Mouse (Mus musculus): ENCODE results near the gene Pla2r1.
A peak's percentile ranks its signal among the peaks of the same experiment; 100 is the strongest.

The Pla2r1 gene

DNA sequence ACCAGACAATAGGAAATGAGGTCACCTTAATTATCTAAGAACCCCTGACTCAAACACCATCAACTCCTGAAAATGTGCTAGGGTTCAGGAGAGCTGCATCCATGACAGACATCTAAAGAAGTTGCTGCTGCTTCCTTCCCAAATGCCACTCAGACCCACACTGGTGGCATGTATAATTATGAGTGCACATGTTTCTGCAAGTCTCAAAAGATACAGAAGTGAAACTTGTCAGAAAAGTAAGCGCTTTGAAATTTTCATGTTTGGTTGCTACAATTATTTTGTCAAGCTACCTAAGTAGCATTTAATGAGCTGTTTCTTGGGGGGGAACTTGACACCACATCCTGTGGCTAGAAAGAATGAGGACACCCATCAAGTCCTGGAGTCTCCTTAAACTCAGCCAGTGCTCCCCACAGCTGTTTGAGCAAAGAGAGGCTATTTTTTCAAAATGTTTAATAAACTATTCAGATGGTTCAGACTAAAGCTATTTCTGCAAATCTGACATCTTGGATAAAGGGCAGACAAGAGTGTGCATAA, 52.5 kb downstream of the Pla2r1 start:
- no peak for DNase-seq (ENCODE audit: low spot score)

DNA sequence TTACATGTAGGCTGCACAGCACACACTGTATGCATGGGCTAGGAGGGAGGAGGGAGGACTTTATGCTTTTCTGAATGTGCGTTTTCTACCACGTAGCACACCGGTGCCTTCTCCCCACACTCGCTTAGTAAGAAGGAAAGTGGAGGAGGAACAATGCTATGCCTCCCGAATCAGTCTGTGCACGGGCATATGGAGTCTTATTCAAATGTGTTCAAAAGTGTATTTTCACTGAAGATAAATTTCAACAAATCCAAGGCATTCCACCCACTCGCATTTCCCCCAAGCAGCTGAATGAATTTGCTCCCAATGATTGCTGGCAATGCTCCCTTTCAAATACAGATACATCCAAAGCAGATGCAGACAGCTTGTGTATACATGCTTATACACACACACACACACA, 73.2 kb downstream of the Pla2r1 start:
- no peak for DNase-seq (ENCODE audit: low spot score)

DNA sequence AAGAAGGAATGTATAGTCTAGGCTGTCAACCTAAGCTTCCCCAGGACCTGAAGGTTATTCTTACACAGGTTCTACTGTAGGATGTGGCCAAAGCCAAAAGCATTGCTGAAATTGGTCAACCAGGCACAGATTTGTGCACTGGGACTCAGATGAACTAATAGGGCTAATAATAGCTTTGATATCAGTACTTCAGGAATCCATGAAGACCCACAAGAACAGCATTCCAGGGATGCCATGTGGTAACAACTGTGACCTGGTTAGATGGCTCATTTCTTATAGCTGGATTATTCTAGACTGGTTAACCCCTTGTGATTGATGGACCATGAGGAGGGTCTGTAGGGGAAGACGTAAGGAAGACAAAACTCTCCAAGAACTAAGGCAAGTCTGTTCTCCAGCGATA, 74.3 kb downstream of the Pla2r1 start:
- no peak for DNase-seq (ENCODE audit: low spot score)

DNA sequence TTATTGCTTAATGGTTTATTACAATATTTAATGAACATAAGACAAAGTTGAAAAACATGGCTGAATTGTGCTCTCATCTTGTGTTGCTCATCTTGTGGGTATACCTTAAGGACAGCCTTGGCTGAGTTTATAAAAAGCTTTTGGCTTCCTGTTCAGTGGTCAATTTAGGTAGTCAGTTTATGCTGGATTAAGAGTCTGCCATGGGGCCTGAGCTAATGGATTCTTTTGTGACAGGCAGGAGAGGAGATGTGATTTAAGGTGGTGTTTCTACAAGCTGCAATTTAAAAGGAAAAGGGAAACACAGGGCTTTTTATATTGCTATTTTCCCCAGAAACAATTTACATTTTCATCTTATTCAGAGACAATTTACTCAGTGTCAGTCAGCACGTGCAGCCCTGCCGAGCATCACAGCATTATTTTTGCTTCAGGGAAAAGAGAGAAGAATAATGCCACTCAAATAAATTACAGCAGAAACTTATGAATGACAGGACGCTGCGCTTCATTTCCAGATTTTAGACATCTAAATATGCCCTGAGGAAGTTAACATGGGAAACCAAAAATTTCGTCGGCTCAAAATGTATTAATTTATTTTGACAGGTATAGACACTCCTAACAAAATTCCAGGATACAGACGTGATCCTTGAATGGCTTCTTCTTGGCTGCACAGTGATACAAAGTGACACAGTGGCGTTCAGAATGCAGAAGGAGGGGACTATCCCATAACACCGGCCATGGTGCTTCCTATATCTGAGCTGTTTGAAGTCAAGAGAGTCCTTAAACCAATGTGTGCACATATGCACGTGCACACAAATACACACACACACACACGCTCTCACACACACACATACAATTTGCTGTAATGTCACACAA, 84.0 kb downstream of the Pla2r1 start:
- DNase-seq (ENCODE audit: low spot score) = no peak

DNA sequence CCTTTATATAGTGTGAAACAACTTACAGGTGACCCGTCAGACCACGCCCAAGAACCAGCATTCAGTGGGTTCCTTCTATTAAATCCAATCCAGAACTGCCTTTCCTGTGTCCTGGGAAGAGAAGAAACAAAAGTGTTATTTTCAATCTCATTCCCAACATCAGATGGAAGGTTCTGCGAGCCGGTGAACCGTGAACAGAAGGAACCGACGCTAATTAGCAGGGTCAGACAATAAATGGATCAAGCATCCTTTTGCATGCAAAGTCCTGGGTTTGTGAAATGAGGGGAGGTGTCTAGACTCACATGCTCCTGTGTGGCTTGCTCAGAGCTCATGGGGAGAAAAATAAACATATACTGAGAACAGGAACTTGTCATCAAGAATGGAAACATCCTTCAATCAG, 100.7 kb downstream of the Pla2r1 start:
- DNase-seq (ENCODE audit: low spot score) = no peak

DNA sequence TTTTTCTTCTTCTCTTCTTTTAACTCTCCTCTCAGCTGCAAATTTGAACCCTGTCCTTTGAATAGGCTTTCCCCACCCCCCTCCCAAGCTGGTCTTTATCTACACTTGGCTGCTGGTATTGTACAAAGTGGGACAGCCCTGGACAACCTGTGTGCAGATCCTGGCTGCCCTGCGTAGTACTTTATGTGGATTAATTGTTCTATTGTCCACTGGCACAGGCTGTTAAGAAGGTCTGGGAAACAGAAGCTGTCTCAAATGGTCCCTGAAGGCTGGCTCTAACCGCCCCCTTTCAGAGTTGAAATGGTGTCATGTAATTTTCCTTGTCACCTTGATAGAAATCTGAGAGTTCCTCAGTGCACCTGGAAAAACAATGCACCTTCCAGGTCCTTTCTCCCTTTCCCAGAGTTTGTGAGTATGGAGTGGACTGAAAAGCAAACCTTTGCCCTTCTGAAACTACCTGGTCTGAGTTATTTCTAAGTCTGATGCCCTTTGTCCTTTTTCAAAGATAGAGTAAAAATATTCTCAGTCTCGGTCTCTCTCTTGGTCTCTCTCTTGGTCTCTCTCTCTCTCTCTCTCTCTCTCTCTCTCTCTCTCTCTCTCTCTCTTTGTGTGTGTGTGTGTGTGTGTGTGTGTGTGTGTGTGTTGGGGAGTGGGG, 101.9 kb downstream of the Pla2r1 start:
- DNase-seq (ENCODE audit: low spot score) = no peak

DNA sequence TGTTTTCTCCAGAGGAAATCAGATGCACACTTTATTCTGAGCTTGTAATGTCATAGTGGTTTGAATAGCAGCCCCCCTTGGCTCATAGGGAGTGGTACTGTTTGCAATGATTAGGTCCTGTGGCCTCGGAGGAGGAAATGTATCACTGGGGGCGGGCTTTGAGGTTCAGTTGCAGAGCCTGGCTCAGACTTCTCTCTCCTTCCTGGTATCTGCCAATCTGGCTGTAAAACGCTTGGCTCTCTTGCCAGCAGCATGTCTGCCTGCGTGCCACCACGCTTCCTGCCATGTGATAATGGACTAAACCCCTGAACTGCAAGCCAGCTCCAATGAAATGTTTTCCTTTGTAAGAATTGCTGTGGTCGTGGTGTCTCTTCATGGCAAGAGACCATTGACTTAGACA, 103.4 kb downstream of the Pla2r1 start:
- no peak for DNase-seq (ENCODE audit: low spot score)

DNA sequence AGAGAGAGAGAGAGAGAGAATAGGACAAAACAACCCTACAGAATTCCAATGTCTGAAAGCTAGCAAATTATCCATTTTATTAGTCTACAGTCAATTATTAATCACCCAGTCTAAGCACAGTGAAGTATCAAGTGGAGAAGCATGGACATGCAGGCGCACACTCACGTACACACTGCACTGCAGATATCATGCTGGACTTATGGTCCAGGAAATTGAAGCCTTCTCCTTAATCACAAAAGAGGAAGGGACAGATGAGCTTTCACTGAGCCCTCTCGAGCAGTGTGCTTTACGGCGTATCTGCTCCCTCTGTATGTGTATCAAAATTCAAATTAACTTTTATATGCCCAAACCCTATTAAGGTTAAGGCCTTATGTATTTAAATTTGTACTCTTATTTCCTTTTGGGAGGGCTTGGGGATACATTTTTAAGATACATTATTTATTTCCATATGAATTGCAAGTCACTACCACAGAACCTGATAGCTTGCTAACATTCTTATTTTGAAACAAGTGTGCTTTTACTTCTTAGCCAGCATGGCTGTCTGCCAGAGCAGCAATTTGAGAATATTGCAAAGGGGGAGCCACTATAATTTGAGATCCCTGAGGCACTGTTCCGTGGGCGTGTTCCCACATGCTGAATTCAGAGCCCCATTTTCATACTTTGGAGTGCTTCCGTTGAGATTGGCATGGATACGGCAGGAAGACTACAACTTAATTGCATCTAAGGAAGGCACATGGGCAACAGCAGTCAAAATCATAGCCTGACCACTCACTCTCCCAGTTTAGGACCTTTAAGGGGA, 108.2 kb downstream of the Pla2r1 start:
- DNase-seq (ENCODE audit: low spot score) = no peak

DNA sequence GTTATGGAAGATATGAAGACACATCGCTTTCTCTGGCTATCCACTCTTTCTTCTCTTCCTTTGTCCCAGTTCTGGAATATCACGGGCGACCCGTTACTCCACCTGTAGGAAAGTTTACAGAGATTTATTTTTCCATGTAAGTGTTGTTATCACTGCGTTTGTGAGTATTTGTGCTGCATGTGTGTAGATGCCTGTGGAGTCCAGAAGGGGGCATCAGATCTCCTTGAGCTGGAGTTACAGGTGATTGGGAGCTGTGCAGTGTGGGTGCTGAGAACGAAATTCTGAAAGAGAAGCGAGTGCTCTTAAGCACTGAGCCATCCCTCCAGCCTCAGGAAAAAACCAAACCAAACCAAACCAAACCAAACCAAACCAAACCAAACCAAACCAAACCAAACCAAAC, 109.8 kb downstream of the Pla2r1 start:
- no peak for DNase-seq (ENCODE audit: low spot score)

DNA sequence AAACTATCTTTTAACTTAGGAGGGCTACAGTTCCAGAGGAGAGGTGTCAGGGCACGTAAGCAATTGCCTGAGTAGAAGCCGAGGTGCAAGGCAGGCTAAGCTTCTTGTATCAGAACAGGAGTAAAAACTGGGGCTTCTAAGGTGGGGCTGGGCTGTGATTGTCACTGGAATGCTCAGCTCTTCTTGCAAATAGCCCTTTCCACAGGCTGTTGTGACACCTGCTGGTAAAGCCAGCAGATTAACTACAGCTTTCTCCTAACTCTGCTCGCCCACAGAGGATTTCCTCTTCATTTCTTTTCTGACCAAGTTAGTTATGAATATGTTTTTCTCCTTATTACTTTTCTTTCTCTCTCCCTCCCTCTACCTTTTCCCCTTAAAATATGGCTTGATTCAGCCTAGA, 111.2 kb downstream of the Pla2r1 start:
- peak; percentile 33 for DNase-seq (ENCODE audit: low spot score)

DNA sequence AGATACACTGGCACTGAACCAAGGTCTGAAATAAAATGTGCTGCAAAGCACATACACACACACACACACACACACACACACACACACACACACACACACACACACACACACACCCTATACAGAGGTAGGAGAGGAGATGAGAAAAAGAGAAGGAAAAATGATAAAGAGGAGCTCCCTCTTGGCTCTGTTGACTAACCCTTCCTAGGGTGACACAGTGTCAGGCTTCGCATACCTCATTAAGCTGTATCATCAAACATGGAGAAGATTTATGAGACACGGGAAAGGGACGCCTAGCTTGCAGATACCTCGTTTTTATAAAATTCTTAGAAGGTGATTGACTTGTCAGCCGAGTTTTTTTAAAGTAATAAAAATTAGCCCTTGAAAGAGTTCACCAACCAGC, 116.3 kb downstream of the Pla2r1 start:
- DNase-seq (ENCODE audit: low spot score) = no peak

DNA sequence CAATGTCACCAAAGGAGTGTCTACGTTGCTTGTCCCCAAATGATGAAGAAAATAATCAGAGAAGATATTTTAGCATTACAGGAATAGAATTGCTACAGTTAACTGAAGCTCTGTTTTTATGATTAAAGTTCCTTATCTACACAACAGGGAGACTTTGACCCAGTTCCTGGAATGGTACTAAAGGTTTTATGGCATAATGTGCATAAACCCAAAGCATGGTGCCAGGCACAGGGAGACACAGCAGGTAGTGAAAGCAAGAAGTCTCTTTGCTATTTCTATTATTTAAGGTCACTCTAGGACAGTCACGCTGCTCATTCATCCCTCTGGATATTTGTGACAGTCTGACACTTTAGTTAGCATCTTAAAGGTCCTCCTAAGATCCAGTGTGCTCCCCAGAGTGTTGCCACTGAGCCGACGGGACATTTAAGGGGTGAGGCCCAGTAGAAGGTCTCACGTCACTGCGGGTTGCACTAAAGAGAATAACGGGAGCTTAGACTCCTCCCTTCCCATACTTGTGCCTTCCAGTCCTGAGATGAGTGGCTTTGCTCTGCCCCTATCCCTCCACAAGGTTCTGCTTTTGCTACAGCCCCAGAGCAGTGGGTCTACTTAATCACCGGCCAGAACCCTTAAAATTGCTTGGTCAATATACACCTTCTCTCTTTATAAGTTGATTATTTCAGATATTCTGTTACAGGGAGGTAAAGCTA, 122.6 kb downstream of the Pla2r1 start:
- DNase-seq (ENCODE audit: low spot score) = no peak

DNA sequence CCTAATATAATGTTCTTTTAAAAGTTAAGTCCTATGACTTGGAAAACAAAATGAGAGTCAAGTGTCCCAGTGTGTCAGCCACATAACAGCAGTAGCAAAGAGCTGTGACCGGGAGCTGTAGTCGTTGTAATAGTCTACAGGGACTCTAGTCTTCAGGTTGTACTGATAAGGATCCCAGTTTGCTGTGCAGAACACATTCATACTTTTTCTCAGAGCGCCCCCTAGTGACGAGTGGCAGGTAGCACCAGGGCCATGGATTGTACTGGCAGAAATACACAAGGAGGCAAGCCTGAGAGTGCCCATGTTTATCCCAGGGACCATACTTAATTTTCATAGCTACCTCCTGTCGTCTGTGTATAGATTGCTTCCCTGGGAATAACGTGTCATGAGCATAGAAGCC, 135.0 kb downstream of the Pla2r1 start:
- DNase-seq (ENCODE audit: low spot score) = peak; percentile 88

DNA sequence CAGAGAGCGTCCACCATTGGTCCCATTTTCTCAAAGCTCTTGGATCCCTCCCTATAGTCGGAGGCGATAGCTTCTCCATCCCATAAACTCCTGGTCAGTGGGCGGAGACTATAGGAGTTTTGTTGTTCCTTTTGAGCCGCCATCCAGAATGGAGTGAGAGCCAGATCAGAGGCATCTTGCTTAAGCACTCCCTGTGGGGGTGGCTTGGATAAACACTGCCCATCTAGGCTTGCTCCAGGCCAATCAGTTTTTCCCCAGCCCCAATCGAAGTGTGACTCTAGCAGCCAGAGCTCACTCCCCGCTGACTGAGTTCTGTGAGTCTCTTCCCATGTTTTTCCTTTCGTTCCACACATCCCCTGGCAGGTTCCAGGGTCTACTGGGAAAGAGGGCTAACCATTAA, 138.8 kb downstream of the Pla2r1 start:
- peak; percentile 18 for DNase-seq (ENCODE audit: low spot score)

DNA sequence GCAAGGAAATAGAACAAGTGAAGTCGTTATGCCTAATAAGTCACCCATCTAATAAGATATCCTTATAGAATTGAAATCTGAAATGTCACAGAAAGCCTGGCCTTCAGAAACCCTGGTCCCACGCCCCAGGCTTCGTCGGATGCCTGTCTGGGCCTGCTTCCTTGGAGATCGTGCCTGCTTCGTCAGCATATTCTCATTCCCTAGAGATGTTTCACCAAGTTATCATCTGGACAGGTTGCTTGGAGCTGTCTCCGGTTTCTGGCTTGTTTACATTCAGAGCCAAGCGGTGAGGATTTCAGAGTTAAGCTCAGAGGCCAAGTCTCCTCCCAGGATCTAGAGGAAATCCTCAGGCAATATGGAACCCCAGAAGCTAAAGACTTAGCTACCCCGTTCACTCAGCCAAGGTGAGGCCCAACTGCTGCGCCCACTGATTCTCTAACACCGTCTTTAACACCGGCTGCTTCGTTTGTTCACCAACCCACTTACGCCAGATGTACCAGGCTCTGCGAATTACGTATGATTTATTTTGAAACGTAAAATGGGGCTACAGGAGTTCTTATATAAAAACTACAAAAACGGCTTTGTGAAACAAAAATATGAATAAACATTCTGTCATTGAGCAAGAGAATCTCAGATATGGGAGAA, 140.0 kb downstream of the Pla2r1 start:
- DNase-seq (ENCODE audit: low spot score) = peak; percentile 10

DNA sequence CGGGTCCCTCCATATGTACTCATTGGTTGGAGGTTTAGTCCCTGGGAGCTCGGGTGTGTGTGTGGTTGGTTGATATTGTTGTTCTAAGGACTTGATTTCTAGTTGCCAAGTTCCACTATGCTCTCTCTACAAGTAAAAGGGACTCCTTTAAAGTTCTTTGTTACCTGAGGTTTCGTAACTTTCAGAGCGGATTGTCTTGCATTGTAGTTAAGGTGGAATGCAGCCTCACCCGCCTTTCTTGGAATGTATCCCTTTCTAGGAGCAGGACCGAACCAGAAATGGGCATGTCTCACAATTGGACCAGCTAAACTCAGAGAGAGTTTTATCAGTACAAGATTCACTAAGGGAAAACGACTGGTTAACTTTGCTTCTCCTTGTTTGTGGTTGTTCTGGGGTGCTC, 141.9 kb downstream of the Pla2r1 start:
- no peak for DNase-seq (ENCODE audit: low spot score)

DNA sequence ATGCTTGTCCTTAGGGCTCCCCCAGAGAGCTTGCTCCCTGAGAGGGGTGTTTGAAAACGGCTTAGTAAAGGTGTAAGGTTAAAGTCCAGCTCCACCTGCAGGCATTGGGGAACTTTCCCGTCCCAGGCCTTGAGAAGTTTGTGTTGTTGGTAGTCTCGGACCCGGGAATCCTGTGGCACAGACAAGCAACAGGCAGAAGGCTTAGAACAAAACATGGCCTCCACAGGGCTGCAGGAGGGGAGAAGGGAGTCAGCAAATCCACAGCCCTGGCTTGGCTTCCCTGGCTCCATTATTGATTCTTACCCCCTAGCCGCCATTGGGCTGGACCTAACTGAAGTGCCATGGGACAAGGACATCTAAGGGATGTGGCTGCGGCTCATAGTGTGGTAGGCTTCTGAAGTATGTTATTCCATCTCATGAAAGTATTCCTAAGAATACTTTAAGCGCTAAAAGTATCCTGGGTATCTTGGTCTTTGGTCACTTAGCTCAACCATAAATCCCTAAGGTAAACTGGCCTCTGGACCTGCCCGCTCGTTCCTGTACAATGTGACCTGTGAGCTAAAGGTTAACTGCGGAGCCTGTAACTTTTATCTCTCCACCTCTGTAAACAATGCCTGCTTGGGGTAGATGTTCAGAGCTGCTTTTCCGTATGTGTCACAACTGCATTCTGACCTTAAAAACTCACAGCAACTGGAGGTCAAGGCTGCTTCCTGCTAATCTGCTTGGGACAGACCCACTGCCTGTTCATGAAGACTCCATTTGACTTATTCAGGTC, 142.9 kb downstream of the Pla2r1 start:
- peak; percentile 10 for DNase-seq (ENCODE audit: low spot score)

DNA sequence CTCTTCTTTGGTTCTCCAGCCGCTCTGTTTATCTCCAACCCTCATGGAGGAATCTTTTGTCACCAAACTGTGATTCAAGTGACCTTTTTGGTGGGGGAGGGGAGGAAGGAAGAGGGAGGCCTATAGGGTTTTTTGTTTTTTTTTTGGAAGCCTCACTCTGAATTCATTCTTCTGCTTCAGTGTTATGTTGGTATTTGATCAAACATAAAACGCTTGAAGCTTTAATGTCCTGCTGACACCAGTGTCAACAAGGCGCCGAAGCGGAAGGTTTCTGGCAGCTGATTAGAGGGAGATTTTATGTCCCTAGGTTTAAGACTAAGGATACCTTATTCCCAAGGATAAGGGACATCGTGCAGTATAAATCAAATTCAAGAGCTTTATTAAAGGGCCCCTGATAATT, 143.9 kb downstream of the Pla2r1 start:
- no peak for DNase-seq (ENCODE audit: low spot score)

DNA sequence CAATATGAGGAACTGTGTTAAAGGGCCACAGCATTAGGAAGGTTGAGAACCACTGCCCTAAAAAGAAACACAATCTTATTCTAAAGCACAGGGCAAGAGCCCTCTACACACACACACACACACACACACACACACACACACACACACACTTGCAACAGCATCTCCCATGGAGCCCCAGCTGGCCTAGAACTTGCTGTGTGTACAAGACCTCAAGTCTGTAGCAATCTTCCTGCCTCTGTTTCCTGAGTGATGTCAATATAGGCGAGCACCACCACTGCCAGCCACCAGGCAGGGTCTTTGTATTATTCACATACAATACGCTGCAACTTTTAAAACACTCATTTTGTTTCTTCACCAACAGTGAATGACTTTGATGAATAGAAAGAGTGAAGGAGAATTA, 145.7 kb downstream of the Pla2r1 start:
- DNase-seq (ENCODE audit: low spot score) = no peak

DNA sequence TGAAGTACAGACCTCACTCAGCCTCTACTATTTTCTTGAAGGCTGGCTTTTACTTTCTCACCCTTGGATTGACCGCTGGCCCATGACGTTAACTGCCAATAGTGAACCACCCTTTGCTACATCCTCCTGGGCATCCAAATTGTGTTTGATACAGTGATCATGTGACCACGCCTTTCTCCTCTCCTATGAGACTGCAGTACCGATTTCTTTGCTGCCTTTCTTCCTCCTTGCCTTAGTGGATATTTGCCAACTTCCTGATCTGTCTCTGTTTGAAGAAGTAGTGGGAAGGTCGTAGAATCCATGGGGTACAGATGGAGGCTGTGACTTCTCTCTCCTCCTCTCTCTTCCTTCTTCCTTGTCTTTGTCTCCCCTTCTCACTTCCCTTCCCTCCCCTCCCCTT, 147.7 kb downstream of the Pla2r1 start:
- no peak for DNase-seq (ENCODE audit: low spot score)

DNA sequence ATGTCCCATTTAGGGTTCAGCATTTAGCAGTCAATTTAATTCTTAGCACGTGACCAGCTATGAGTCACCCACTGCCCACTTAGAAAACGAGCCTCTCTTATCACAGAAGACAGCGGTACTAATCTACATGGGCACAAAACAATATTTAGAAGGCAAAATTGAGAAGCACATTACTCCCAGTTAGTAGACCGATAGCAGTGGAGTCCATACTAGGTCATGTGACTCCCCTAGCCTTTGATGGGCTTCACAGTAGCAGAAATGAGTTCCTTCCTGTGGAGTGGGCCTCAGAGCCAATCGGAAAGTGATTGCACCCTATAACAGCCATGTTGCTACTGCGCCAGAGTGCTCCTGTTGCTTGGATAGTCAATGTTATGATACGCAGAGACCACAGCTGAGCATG, 148.3 kb downstream of the Pla2r1 start:
- no peak for DNase-seq (ENCODE audit: low spot score)

Measured in embryo, embryonic 10 days (tissue).